8 mouse cellular contexts compared by ENCODE assay signal in genomic region chr5:99479263-99480077, GRCm38 (mm10).
DNase-seq lines count a peak whose midpoint lies in the region; ATAC-seq and TF ChIP-seq lines count a peak whose summit lies in the region.

No protein-coding gene starts in this region.

- H3K4me1 ChIP-seq in thymus, adult 2 months (replicated peaks; ENCODE audit: control insufficient read depth, insufficient read depth, low read length), result no peaks in the 10 kb centered on the region
- peaks cover 15% of the 10 kb centered on the region for H3K4me1 ChIP-seq in embryonic facial prominence, embryonic 12.5 days
- H3K4me1 ChIP-seq in heart, embryonic 14.5 days (ENCODE audit: control insufficient read depth in 2 of 2, insufficient read depth in 2 of 2, low read length in 2 of 2), result peaks cover 18 to 33% of the 10 kb centered on the region in 2 experiments
- peaks cover 8% of the 10 kb centered on the region for H3K4me1 ChIP-seq in neural tube, embryonic 14.5 days (ENCODE audit: control insufficient read depth, insufficient read depth, low read length)

- DNase-seq in thymus, postnatal 4 days, result peak; percentile 30
- DNase-seq in thymus, adult 2 months, result no peak
- DNase-seq in kidney, postnatal 14 days, result peak; percentile 27
- DNase-seq in lung, adult 18-20 months, result peak; percentile 28 to 65
- DNase-seq in urinary bladder, postnatal 25 days (ENCODE audit: low spot score), result peak; percentile 46

- peak overlapping the region; percentile 37; the same call in 1 of the 2 replicates for H3K9ac ChIP-seq in embryonic facial prominence, embryonic 12.5 days
- H3K9ac ChIP-seq in heart, embryonic 14.5 days (ENCODE audit: low read length), result peak overlapping the region; percentile 67
- peak overlapping the region; percentile 25; the same call in 1 of the 2 replicates for H3K9ac ChIP-seq in neural tube, embryonic 14.5 days (replicated peaks; ENCODE audit: low read depth, low read length)

- no peak overlapping the region for H3K4me3 ChIP-seq in thymus, adult 2 months (ENCODE audit: control insufficient read depth, insufficient read depth, low read length)
- peak overlapping the region; percentile 12; the same call in 1 of the 2 replicates for H3K4me3 ChIP-seq in embryonic facial prominence, embryonic 12.5 days
- peak overlapping the region; percentile 6 to 8; a peak in 1 of 4 replicates for H3K4me3 ChIP-seq in heart, embryonic 14.5 days (ENCODE audit: control insufficient read depth in 1 of 2, insufficient read depth in 1 of 2, low read depth in 1 of 2, low read length in 2 of 2)
- H3K4me3 ChIP-seq in neural tube, embryonic 14.5 days (ENCODE audit: low read depth, low read length), result 0 out of 2 replicates have a peak overlapping the region, but pooled peaks have one; percentile 4

- no peaks in the 10 kb centered on the region for H3K27me3 ChIP-seq in thymus, adult 2 months (ENCODE audit: control insufficient read depth, insufficient read depth, low read length)
- H3K27me3 ChIP-seq in embryonic facial prominence, embryonic 12.5 days, result peaks cover 4% of the 10 kb centered on the region; the same call in 1 of the 2 replicates
- no peaks in the 10 kb centered on the region for H3K27me3 ChIP-seq in heart, embryonic 14.5 days (ENCODE audit: control insufficient read depth, insufficient read depth, low read length)
- H3K27me3 ChIP-seq in neural tube, embryonic 14.5 days (ENCODE audit: control insufficient read depth, insufficient read depth, low read length), result no peaks in the 10 kb centered on the region

- WGBS in thymus, adult 2 months, result 13% methylated on average over 20 of the region's 20 CpGs
- 2% methylated on average over 20 of the region's 20 CpGs for WGBS in embryonic facial prominence, embryonic 12.5 days
- WGBS in heart, embryonic 14.5 days, result 4% methylated on average over 20 of the region's 20 CpGs
- WGBS in neural tube, embryonic 14.5 days, result 3% methylated on average over 20 of the region's 20 CpGs

- H3K27ac ChIP-seq in thymus, adult 2 months (ENCODE audit: control insufficient read depth, insufficient read depth, low read length), result no peak overlapping the region; the same call in 1 of the 2 replicates
- peak overlapping the region; percentile 14 for H3K27ac ChIP-seq in embryonic facial prominence, embryonic 12.5 days
- peak overlapping the region; percentile 43 to 78 for H3K27ac ChIP-seq in heart, embryonic 14.5 days (replicated peaks in 1 of 2; ENCODE audit: control insufficient read depth in 1 of 2, insufficient read depth in 1 of 2, low read depth in 2 of 2, low read length in 2 of 2)
- peak overlapping the region; percentile 44; the same call in 1 of the 2 replicates for H3K27ac ChIP-seq in neural tube, embryonic 14.5 days (ENCODE audit: low read depth, low read length)

- no peaks in the 10 kb centered on the region for H3K36me3 ChIP-seq in thymus, adult 2 months (ENCODE audit: control insufficient read depth, insufficient read depth, low read length)
- H3K36me3 ChIP-seq in embryonic facial prominence, embryonic 12.5 days, result no peaks in the 10 kb centered on the region
- no peaks in the 10 kb centered on the region for H3K36me3 ChIP-seq in heart, embryonic 14.5 days (ENCODE audit: control insufficient read depth, insufficient read depth, low read length)
- H3K36me3 ChIP-seq in neural tube, embryonic 14.5 days (ENCODE audit: control insufficient read depth, insufficient read depth, low read length), result no peaks in the 10 kb centered on the region

- TF ChIP-seq POLR2A in thymus, adult 2 months (IDR thresholded peaks at IDR 0.05; ENCODE audit: control insufficient read depth, extremely low read depth, insufficient read depth, low read length, poor library complexity), result no peak

- TF ChIP-seq CTCF in thymus, adult 2 months (IDR thresholded peaks at IDR 0.05; ENCODE audit: borderline replicate concordance, control insufficient read depth, extremely low read depth, insufficient read depth, low read length, poor library complexity), result no peak

- ATAC-seq in embryonic facial prominence, embryonic 12.5 days (ENCODE audit: insufficient number of reproducible peaks, insufficient read depth, low FRiP score, low TSS enrichment), result peak; percentile 87
- peak; percentile 58 for ATAC-seq in heart, embryonic 14.5 days (ENCODE audit: insufficient number of reproducible peaks, insufficient read depth, low FRiP score, low read depth)
- peak; percentile 71 for ATAC-seq in neural tube, embryonic 14.5 days (ENCODE audit: low read depth)

- peak overlapping the region; percentile 44 for H3K4me2 ChIP-seq in embryonic facial prominence, embryonic 12.5 days (replicated peaks)
- peak overlapping the region; percentile 61 for H3K4me2 ChIP-seq in heart, embryonic 14.5 days (ENCODE audit: low read length)
- peak overlapping the region; percentile 29 for H3K4me2 ChIP-seq in neural tube, embryonic 14.5 days (ENCODE audit: low read depth, low read length)

- H3K9me3 ChIP-seq in embryonic facial prominence, embryonic 12.5 days, result no peaks in the 10 kb centered on the region
- H3K9me3 ChIP-seq in heart, embryonic 14.5 days (ENCODE audit: control insufficient read depth, low read length), result no peaks in the 10 kb centered on the region
- no peaks in the 10 kb centered on the region for H3K9me3 ChIP-seq in neural tube, embryonic 14.5 days (ENCODE audit: control insufficient read depth, low read length)
